Mouse (Mus musculus): ENCODE measurements around the gene Vmn2r112.

- TF ChIP-seq CTCF (IDR thresholded peaks at IDR 0.05; ENCODE audit: insufficient read depth, low read depth, low read length) (no peak), POLR2A (IDR thresholded peaks at IDR 0.05; ENCODE audit: insufficient read depth, low read depth, low read length) (no peak)
Measured at GRCm38 (mm10) chr17:22630646-22631045, 29.9 kb downstream of the Vmn2r112 start.

All from olfactory bulb, adult 2 months (tissue).